Mouse (Mus musculus) kidney, postnatal 10 days (tissue): Measurements from ENCODE around the gene Igf2.
A peak's percentile ranks its signal among the peaks of the same experiment; 100 is the strongest.

Source experiments
- DNase-seq: peaks from one replicate; pipeline ENCODE4 v3.0.0; 2021; ENCODE audit warnings: mixed read lengths

The Igf2 gene

GRCm38 (mm10) chr7:142666659-142667058 is at the start of gene Igf2:
Igf2 (minus strand) TSS chr7:142666816.
- peak; percentile 68 for DNase-seq

- peak; percentile 63 for DNase-seq
Measured at GRCm38 (mm10) chr7:142714783-142715498, 48.3 kb upstream of the Igf2 start.

- DNase-seq = no peak
Measured at GRCm38 (mm10) chr7:142706873-142707272, 40.3 kb upstream of the Igf2 start.

GRCm38 (mm10) chr7:142699334-142699860 is 32.8 kb upstream of the Igf2 start:
- peak; percentile 44 for DNase-seq

- DNase-seq = no peak
Measured at GRCm38 (mm10) chr7:142678611-142679010, 12.0 kb upstream of the Igf2 start.

- DNase-seq = peak; percentile 81
Measured at GRCm38 (mm10) chr7:142675644-142676043, 9.0 kb upstream of the Igf2 start.

GRCm38 (mm10) chr7:142675141-142675540 is 8.5 kb upstream of the Igf2 start:
- no peak for DNase-seq

GRCm38 (mm10) chr7:142672120-142672519 is 5.5 kb upstream of the Igf2 start:
- DNase-seq = peak; percentile 66

- DNase-seq = no peak
Measured at GRCm38 (mm10) chr7:142671067-142671466, 4.5 kb upstream of the Igf2 start.

- DNase-seq = no peak
Measured at GRCm38 (mm10) chr7:142669751-142670625, 3.4 kb upstream of the Igf2 start, which contains the start of gene Gm49394. Gm49394 (minus strand) TSS chr7:142669942.

- DNase-seq = no peak
Measured at GRCm38 (mm10) chr7:142668328-142668727, 1.7 kb upstream of the Igf2 start.

- DNase-seq = no peak
Measured at GRCm38 (mm10) chr7:142667521-142667920, 905 bp upstream of the Igf2 start.

- no peak for DNase-seq
Measured at GRCm38 (mm10) chr7:142666109-142666508, 507 bp downstream of the Igf2 start.

- DNase-seq = no peak
Measured at GRCm38 (mm10) chr7:142665364-142665763, 1.3 kb downstream of the Igf2 start.

- no peak for DNase-seq
Measured at GRCm38 (mm10) chr7:142664465-142665029, 2.1 kb downstream of the Igf2 start.

GRCm38 (mm10) chr7:142663931-142664421 is 2.6 kb downstream of the Igf2 start:
- DNase-seq = peak; percentile 49

- DNase-seq = no peak
Measured at GRCm38 (mm10) chr7:142663151-142663550, 3.5 kb downstream of the Igf2 start.

- DNase-seq = no peak
Measured at GRCm38 (mm10) chr7:142661811-142662210, 4.8 kb downstream of the Igf2 start.

GRCm38 (mm10) chr7:142661046-142661445 is 5.6 kb downstream of the Igf2 start:
- no peak for DNase-seq

GRCm38 (mm10) chr7:142660651-142660945 is 6.0 kb downstream of the Igf2 start:
- DNase-seq = peak; percentile 41

- peak; percentile 12 for DNase-seq
Measured at GRCm38 (mm10) chr7:142659767-142660650, 6.6 kb downstream of the Igf2 start.

- peak; percentile 61 for DNase-seq
Measured at GRCm38 (mm10) chr7:142659181-142659681, 7.4 kb downstream of the Igf2 start.
